Mouse (Mus musculus) spleen, postnatal 14 days (tissue): ENCODE data around the gene Sulf2.

Experiments
- DNase-seq, 2 experiments: peaks; one replicate each; pipeline ENCODE4 v3.0.0; 2021 to 2022; ENCODE audit warnings: low spot score in 2 of 2

Gene Sulf2

GRCm38 (mm10) chr2:166175552-166176136, 20.2 kb upstream of the Sulf2 start:
- no peak for DNase-seq

GRCm38 (mm10) chr2:166175145-166175544, 19.7 kb upstream of the Sulf2 start:
- no peak for DNase-seq

- no peak for DNase-seq
Observed at GRCm38 (mm10) chr2:166173169-166173568, 17.7 kb upstream of the Sulf2 start.

- no peak for DNase-seq
Observed at GRCm38 (mm10) chr2:166170173-166170572, 14.7 kb upstream of the Sulf2 start.

GRCm38 (mm10) chr2:166168868-166169267, 13.4 kb upstream of the Sulf2 start:
- no peak for DNase-seq

- DNase-seq, result no peak
Observed at GRCm38 (mm10) chr2:166167387-166167786, 11.9 kb upstream of the Sulf2 start.

GRCm38 (mm10) chr2:166165396-166165795, 9.9 kb upstream of the Sulf2 start:
- no peak for DNase-seq

- no peak for DNase-seq
Observed at GRCm38 (mm10) chr2:166164601-166165000, 9.1 kb upstream of the Sulf2 start.

- no peak for DNase-seq
Observed at GRCm38 (mm10) chr2:166163917-166164316, 8.5 kb upstream of the Sulf2 start.

GRCm38 (mm10) chr2:166163252-166163651, 7.8 kb upstream of the Sulf2 start:
- no peak for DNase-seq

GRCm38 (mm10) chr2:166162160-166162559, 6.7 kb upstream of the Sulf2 start:
- DNase-seq, result no peak

- no peak for DNase-seq
Observed at GRCm38 (mm10) chr2:166159276-166159675, 3.8 kb upstream of the Sulf2 start.

- DNase-seq, result no peak
Observed at GRCm38 (mm10) chr2:166157767-166158561, 2.5 kb upstream of the Sulf2 start.

- no peak for DNase-seq
Observed at GRCm38 (mm10) chr2:166157144-166157543, 1.7 kb upstream of the Sulf2 start.

GRCm38 (mm10) chr2:166156122-166156521, 659 bp upstream of the Sulf2 start:
- DNase-seq, result no peak

- DNase-seq, result no peak
Observed at GRCm38 (mm10) chr2:166154749-166155453, 562 bp downstream of the Sulf2 start.

GRCm38 (mm10) chr2:166153891-166154711, 1.4 kb downstream of the Sulf2 start:
- no peak for DNase-seq

- no peak for DNase-seq
Observed at GRCm38 (mm10) chr2:166153399-166153793, 2.1 kb downstream of the Sulf2 start.

GRCm38 (mm10) chr2:166152734-166153398, 2.6 kb downstream of the Sulf2 start:
- DNase-seq, result no peak

- DNase-seq, result no peak
Observed at GRCm38 (mm10) chr2:166151510-166152473, 3.7 kb downstream of the Sulf2 start.
